Mouse (Mus musculus) hindbrain, embryonic 14.5 days (tissue): Measurements from ENCODE around the gene Sash1. TPM values are rescaled to one million over a fixed set of nuclear protein-coding genes. Genes with fewer than 3 reads are reported as not detected.

ENCODE experiments used
- ATAC-seq: fragments of 200-750 bp; cut with Nextera tagmentation; 2 replicates; pipeline ENCODE4 v1.8.0; 2017; ENCODE audit warnings: moderate number of reproducible peaks, mild to moderate bottlenecking, moderate TSS enrichment, moderate library complexity; ENCODE audit not compliant: low FRiP score
- DNase-seq: peaks from one replicate; pipeline ENCODE4 v3.0.0-alpha.2; 2015; ENCODE audit warnings: low spot score
- H3K27ac ChIP-seq: fragments of 300-500 bp; sonication (generic); 2 replicates; pipeline ENCODE4 v1.5.1; 2014; ENCODE audit warnings: mild to moderate bottlenecking, moderate library complexity
- H3K27me3 ChIP-seq: fragments of 300-500 bp; sonication (generic); 2 replicates; pipeline ENCODE4 v1.6.1; 2014; ENCODE audit warnings: mild to moderate bottlenecking, low read length, mixed read lengths; ENCODE audit not compliant: control insufficient read depth, insufficient read depth
- H3K36me3 ChIP-seq: fragments of 300-500 bp; sonication (generic); replicated peaks from 2 replicates; pipeline ENCODE4 v1.6.1; 2014; ENCODE audit not compliant: control insufficient read depth, insufficient read depth
- H3K4me1 ChIP-seq: fragments of 300-500 bp; sonication (generic); replicated peaks from 2 replicates; pipeline ENCODE4 v1.6.1; 2014; ENCODE audit warnings: antibody characterized with exemption, low read length, mixed read lengths; ENCODE audit not compliant: control insufficient read depth, insufficient read depth
- H3K4me2 ChIP-seq: fragments of 300-500 bp; sonication (generic); replicated peaks from 2 replicates; pipeline ENCODE4 v1.6.1; 2014; ENCODE audit warnings: mild to moderate bottlenecking, moderate library complexity
- H3K4me3 ChIP-seq: fragments of 300-500 bp; sonication (generic); replicated peaks from 2 replicates; pipeline ENCODE4 v1.5.1; 2014; ENCODE audit warnings: mild to moderate bottlenecking, low read length
- H3K9ac ChIP-seq: fragments of 300-500 bp; sonication (generic); 2 replicates; pipeline ENCODE4 v1.6.1; 2014
- H3K9me3 ChIP-seq: fragments of 300-500 bp; sonication (generic); 2 replicates; pipeline ENCODE4 v1.6.1; 2016; ENCODE audit warnings: low read length; ENCODE audit not compliant: control insufficient read depth
- WGBS: fragments of 180-500 bp; shearing (Covaris S2); extraction: QIAGEN DNeasy Blood & Tissue Kit; methylation state at CpG from one replicate; pipeline ENCODE4 v1.1.7; 2014; 5-methylcytosine and 5-hydroxymethylcytosine counted together
- polyA plus RNA-seq: library from polyadenylated mRNA; unstranded; fragments of >200 nt; fragmentation: Nextera tagmentation; extraction: Ambion mirVana; gene quantifications from 2 replicates; pipeline ENCODE4 v1.2.1, GENCODE M21; 2014

Sash1 gene
- polyA plus RNA-seq, 1 experiment from 2014 or later: 5.3 TPM

DNA sequence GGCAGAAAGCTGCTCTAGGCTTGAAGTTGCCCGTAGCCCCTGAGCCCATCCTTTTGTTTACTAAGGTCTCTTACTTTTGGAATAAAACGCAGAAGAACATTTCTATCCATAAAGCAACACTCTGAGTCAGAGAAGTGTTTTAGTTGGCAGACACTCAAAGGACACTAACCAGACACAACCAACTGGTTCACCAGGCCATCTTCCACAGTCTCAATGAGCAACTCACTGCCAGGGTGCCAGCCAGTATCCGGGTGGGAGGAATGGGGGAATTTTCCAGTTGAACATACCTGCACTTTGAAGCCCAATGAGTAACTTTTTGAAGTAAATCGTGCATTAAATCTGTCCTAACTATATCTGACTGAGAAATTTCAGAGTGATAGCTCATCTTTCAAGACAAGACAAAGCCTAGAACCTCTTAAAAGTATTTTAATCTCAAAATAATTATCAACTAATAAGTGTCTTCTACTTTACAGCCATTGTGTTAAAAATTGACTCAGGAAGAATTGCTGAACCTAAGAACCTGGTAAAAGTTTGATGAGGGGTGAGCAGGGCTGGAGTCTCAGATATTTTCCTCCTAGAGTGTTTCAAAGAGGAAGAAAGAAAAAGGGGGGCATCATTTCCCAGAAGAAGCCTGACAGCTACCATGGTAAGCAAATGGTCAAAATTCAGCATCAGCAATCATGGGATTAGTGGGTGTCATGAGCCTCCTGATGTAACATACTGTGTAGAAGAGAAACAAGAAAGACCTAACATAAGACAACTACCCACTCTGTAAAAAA lies 74.4 kb downstream of the Sash1 start:
- H3K27me3 ChIP-seq: no peaks in the 10 kb centered on the region
- H3K4me3 ChIP-seq: no peak overlapping the region
- WGBS: 93% methylated on average over 4 of the region's 4 CpGs
- H3K4me1 ChIP-seq: no peaks in the 10 kb centered on the region
- H3K9ac ChIP-seq: no peak overlapping the region
- ATAC-seq (no peak), DNase-seq (no peak)
- H3K36me3 ChIP-seq: no peaks in the 10 kb centered on the region
- no peak overlapping the region for H3K4me2 ChIP-seq
- H3K27ac ChIP-seq: no peak overlapping the region
- no peaks in the 10 kb centered on the region for H3K9me3 ChIP-seq

DNA sequence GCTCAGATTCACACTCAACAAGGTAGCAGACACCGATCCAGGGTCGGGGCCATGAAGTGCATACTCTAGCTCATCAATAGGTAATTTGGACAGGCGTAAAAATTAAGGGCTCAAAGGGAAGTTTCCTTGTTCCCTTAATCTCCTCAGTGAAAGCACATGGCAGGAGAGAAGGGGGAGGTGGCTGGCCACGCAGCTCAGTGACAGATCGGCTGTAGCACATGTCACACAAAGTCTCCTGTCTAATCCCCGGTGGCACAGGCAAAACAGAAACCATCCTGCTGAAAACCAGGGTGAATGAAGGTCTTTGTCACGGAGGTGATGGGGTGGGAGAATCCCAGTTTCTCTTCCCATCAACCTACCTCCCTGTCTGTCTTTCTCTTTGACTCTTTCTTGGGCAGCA lies 75.4 kb downstream of the Sash1 start:
- 66% methylated on average over 7 of the region's 7 CpGs for WGBS
- no peaks in the 10 kb centered on the region for H3K27me3 ChIP-seq
- no peak overlapping the region for H3K4me3 ChIP-seq
- ATAC-seq (no peak), DNase-seq (no peak)
- H3K9ac ChIP-seq: no peak overlapping the region
- no peak overlapping the region for H3K27ac ChIP-seq
- H3K4me1 ChIP-seq: no peaks in the 10 kb centered on the region
- no peaks in the 10 kb centered on the region for H3K9me3 ChIP-seq
- no peaks in the 10 kb centered on the region for H3K36me3 ChIP-seq
- H3K4me2 ChIP-seq: no peak overlapping the region

DNA sequence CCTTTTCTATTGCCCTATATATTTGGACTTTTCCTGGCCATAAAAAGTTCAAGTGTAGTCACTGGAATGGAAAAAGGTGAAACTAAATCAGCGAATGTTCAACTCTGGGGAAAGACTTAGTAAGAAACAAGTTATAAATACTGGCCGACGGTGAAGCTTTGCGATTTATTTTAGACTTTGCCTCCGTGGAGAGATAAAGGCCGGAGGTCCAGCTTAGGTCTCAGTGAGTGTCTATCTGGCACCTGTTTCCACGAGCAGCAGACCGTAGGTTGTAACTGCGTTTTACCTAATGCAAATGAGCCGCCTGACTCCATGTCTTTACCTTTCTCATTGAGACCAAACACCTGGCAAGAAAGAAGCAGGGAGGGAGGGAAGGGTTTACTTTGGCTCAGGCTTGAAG lies 77.5 kb downstream of the Sash1 start:
- H3K36me3 ChIP-seq: no peaks in the 10 kb centered on the region
- no peak for ATAC-seq
- DNase-seq: no peak
- H3K4me2 ChIP-seq: no peak overlapping the region
- no peak overlapping the region for H3K9ac ChIP-seq
- H3K27me3 ChIP-seq: no peaks in the 10 kb centered on the region
- no peaks in the 10 kb centered on the region for H3K4me1 ChIP-seq
- 92% methylated on average over 10 of the region's 10 CpGs for whole genome bisulfite sequencing
- no peak overlapping the region for H3K27ac ChIP-seq
- H3K4me3 ChIP-seq: no peak overlapping the region
- no peaks in the 10 kb centered on the region for H3K9me3 ChIP-seq

DNA sequence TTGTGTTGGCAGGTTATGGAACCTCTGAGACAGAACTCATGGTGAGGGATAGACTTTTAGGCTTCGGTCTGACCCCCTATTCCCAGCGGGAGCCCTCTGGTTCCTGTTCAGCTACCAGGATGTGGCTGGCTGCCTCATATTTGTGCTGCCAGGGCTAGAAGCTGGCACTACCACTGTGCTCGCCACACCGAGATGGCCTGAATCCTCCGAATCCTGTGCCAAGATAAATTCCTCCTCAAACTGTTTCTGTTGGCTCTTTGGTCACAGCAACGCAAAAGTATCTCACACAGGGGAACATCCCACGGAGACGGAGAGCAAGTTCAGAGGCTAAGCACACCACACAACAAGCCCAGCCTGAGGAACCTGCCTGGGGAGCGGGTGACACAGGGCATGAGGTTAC lies 78.3 kb downstream of the Sash1 start:
- Histone ChIP-seq H3K27me3 (no peaks in the 10 kb centered on the region), H3K27ac (no peak overlapping the region), H3K9ac (no peak overlapping the region), H3K4me2 (no peak overlapping the region), H3K4me3 (no peak overlapping the region), H3K36me3 (no peaks in the 10 kb centered on the region), H3K9me3 (no peaks in the 10 kb centered on the region), H3K4me1 (no peaks in the 10 kb centered on the region)
- ATAC-seq: no peak
- 89% methylated on average over 9 of the region's 9 CpGs for WGBS
- no peak for DNase-seq

DNA sequence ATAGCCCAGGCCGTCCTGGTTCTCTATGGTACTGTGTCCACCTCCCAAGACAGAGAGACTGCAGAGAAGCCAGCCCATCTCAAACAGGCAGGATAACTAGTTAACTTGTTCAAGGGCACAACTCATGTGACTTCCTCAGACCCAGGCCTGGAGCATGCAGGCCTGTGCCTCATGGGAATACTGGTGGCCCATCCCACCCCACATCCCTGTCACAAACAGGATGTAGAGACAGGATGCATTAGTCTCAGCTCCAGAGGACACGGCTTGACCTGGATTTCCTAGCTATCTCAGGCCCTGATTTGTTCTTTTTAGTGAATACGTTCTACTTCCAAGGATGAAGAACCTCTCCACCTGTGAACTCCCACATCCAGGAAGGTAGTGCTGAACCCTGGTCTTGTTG lies 80.5 kb downstream of the Sash1 start:
- H3K4me2 ChIP-seq: no peak overlapping the region
- H3K27me3 ChIP-seq: no peaks in the 10 kb centered on the region
- H3K9me3 ChIP-seq: no peaks in the 10 kb centered on the region
- peaks cover 14% of the 10 kb centered on the region for H3K4me1 ChIP-seq
- H3K36me3 ChIP-seq: no peaks in the 10 kb centered on the region
- no peak overlapping the region for H3K9ac ChIP-seq
- no peak for DNase-seq
- ATAC-seq: no peak
- no peak overlapping the region for H3K4me3 ChIP-seq
- 86% methylated on average over 3 of the region's 3 CpGs for WGBS
- no peak overlapping the region for H3K27ac ChIP-seq

DNA sequence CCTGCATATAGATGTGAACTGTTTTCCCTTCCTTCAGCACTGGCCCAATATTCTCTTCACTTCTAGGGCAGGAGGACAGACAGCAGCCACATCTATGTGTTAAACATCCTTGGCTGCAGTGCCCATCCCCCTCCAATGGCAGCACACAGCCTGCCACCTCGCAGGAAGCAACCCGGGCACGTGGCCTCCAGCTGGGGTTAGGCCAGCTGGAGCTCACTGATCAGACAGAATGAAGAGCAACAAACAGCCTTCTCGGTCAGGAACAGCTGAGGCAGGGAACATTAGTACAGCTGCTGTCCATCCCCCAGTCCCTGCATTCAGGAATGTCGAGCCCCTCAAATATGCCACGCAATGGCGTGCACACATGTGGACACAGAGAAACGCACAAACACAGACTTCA lies 81.6 kb downstream of the Sash1 start:
- H3K4me3 ChIP-seq: no peak overlapping the region
- no peak overlapping the region for H3K4me2 ChIP-seq
- no peaks in the 10 kb centered on the region for H3K9me3 ChIP-seq
- peaks cover 14% of the 10 kb centered on the region for H3K4me1 ChIP-seq
- WGBS: 26% methylated on average over 8 of the region's 8 CpGs
- no peaks in the 10 kb centered on the region for H3K27me3 ChIP-seq
- no peak overlapping the region for H3K27ac ChIP-seq
- H3K36me3 ChIP-seq: no peaks in the 10 kb centered on the region
- peak; percentile 41 for DNase-seq
- peak; percentile 35; the same call in 1 of the 2 replicates for ATAC-seq
- no peak overlapping the region for H3K9ac ChIP-seq

DNA sequence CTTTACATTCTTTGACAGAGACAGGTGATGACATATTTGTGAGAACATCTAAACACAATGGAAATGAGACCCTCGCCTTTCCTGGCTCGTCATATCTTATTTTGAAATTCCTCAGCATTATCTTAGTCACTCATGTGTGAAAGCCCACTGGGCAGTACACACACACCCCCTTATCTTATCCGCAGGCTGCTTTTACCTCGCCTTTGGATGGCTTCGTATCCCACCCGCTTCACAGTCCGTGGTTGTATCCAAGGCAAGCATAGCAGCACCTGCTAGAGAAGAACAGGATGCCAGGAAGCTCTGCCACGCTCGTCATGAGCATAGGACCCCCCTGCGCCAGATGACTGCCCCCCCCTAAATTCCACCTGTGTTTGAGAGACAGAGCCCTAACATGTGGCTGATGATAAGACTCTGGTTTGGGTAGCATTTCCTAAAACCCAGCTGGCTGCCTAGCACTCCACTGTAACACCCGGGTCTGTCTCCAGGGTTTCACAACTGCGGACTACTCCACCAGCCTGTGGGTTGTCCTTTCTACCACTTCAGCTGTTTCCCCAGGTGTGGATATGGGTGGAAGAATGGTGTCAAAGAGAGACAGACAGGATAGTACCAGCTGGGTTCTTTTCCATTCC lies 84.0 kb downstream of the Sash1 start:
- Histone ChIP-seq H3K4me3 (no peak overlapping the region), H3K36me3 (no peaks in the 10 kb centered on the region), H3K9me3 (no peaks in the 10 kb centered on the region), H3K9ac (0 out of 2 replicates have a peak overlapping the region, but pooled peaks have one; percentile 24), H3K4me2 (peak overlapping the region; percentile 44; the same call in 1 of the 2 replicates), H3K4me1 (peaks cover 14% of the 10 kb centered on the region), H3K27me3 (no peaks in the 10 kb centered on the region), H3K27ac (0 out of 2 replicates have a peak overlapping the region, but pooled peaks have one; percentile 64)
- ATAC-seq (peak; percentile 31; the same call in 1 of the 2 replicates), DNase-seq (no peak)
- WGBS: 62% methylated on average over 12 of the region's 12 CpGs

DNA sequence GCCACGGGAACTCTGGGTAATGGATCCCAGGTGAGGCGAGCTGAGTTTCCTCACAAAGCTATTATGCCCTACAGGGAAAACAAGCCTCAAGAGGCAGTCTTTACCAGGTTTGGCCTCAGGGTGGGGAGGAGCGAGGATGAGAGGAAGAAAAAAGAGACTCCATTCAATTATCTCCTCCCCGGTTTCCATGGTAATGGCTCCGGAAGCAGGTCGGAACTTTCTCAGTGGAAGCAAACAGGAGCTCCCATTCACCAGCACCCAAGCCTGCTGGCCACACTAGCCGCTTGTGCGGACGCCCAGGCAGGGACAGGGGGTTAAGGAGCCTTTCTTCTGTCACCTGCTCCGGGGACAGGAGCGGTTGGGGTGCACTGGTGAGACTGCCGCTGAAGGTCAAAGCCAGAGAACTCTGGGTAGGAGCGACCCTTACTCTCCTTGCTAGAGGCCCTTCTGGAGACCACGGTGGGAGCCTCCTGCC lies 84.7 kb downstream of the Sash1 start:
- no peaks in the 10 kb centered on the region for H3K27me3 ChIP-seq
- DNase-seq (peak; percentile 73), ATAC-seq (peak; percentile 62)
- H3K27ac ChIP-seq: peak overlapping the region; percentile 64; the same call in 1 of the 2 replicates
- H3K4me3 ChIP-seq: 0 out of 2 replicates have a peak overlapping the region, but pooled peaks have one; percentile 8
- H3K9me3 ChIP-seq: no peaks in the 10 kb centered on the region
- peak overlapping the region; percentile 24; the same call in 1 of the 2 replicates for H3K9ac ChIP-seq
- peaks cover 14% of the 10 kb centered on the region for H3K4me1 ChIP-seq
- no peaks in the 10 kb centered on the region for H3K36me3 ChIP-seq
- H3K4me2 ChIP-seq: peak overlapping the region; percentile 44
- WGBS: 18% methylated on average over 14 of the region's 14 CpGs

DNA sequence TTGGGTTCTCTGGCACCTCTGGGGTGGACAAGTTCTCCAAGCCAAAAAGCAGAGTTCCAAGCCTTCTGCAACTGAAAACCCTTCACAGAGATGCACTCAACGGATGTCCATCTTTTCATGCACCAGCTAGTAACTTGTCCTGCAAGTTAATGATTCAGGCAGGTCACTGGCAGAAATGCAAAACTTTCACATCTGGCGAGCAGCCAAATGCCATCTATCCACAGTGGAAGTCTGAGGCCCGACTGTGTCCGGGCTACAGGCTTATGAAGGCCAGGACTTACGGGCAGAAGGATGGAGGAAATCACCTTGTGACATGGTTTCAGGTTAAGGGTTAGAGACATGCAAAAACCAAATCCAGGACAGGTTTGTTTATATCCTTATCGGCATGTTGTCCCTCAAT lies 88.0 kb downstream of the Sash1 start:
- 70% methylated on average over 6 of the region's 6 CpGs for WGBS

More for the DNA sequence above, 88.0 kb downstream of the Sash1 start:
- Histone ChIP-seq H3K36me3 (no peaks in the 10 kb centered on the region), H3K4me3 (no peak overlapping the region), H3K27ac (no peak overlapping the region), H3K9ac (no peak overlapping the region), H3K9me3 (no peaks in the 10 kb centered on the region), H3K4me1 (peaks cover 14% of the 10 kb centered on the region), H3K27me3 (no peaks in the 10 kb centered on the region), H3K4me2 (no peak overlapping the region)
- no peak for DNase-seq
- ATAC-seq: no peak
